Mouse (Mus musculus): ENCODE measurements around the gene Tgm4. TPM values are rescaled to one million over a fixed set of nuclear protein-coding genes. Genes with fewer than 3 reads are reported as not detected.

Tgm4 gene
- total RNA-seq (2021), result under 1 TPM; 0.38 to 0.49 TPM
- long read RNA-seq, experiment 1, result 0 reads
- long read RNA-seq, experiment 2, result 0 reads

DNA sequence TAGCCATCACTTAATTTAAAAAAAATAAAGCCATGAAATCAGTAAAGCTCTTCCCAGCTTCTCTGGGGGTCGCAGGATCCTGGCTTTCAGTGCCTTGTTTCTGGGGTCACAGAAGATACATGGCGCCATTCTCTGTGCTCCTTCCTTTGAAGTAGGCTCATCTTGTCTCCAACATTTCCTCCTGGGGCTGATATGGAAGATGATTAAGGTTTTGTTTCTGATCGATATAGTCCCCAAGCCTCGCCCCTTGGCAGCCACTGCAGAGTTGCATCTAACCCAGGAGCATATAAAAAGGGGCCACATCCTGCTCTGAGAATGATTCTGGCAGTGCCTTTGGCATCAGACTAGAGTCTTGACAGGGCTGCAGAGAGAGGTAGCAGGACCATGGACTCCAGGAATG is at the start of gene Tgm4:
Gene Tgm4 (plus strand): TSS at position 301 of the 400 bp plus-strand sequence.
- DNase-seq, result no peak

DNA sequence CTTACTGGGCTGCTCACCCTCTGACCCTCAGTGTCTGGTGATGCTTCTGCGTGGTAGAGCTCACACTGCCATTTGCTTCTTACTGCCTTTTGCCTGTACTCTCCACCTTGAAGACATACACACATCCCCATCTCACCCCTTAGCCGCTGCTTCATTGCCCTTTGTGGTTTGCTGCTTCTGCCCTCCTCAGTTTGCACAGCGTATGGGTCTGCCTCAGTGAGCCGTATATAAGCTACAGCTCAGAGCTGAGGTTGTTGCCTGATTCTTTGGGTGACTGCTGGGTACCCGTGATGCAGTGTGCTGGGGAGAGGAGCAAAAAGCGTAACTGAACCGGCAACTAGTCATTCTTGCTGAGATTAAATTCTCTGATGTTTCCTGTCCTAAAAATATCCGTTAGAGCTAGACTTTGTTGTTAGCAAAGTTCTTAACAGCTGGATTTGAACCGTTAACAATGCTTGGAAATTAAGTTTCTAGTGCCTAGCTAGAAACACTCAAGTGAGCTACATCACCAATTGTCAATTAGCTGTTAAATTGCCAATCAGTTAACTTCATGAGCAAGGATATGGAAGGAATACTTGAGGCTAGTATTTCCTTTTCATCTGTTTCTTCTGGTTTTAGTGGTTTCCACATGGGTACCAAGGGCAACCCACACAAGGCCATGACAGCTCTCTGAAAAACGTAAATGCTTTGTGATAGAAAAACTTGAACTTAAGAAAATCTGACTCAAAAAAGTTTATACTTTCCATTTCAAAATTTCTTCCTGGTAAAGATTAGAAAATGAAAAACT is 35.9 kb upstream of the Tgm4 start:
- no peak for DNase-seq

DNA sequence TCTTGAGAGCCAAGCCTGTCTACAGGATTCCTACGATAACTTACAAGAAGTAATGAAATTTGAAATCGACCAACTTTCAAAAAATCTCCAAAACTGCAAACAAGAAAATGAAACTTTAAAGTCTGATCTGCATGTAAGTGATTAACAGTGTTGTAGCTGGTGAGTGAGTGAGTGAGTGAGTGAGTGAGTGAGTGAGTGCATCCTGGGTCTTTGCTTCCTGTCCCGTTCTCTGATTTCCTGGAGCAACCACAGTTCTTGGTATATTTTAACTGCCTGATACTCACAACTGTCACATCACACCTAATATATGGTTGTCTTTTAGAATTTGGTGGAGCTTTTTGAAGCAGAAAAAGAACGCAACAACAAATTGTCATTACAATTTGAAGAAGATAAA is 35.3 kb upstream of the Tgm4 start:
- no peak for DNase-seq

DNA sequence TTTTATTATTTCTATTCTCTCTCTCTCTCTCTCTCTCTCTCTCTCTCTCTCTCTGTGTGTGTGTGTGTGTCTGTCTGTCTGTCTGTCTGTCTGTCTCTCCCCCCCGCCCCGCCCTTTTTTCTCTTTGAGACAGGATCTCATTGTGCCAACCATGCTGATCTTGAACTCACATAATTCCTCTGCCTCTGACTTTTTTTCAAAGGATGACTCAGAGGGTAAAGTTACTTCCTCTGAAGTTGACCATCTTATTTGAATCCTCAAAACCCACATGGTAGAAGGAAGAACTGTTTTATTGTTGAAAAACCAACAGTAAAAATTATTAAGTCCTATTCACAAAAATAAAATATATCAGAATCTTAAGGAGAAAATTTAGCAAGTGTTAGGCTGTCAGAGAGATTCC is 29.8 kb upstream of the Tgm4 start:
- DNase-seq, result no peak

DNA sequence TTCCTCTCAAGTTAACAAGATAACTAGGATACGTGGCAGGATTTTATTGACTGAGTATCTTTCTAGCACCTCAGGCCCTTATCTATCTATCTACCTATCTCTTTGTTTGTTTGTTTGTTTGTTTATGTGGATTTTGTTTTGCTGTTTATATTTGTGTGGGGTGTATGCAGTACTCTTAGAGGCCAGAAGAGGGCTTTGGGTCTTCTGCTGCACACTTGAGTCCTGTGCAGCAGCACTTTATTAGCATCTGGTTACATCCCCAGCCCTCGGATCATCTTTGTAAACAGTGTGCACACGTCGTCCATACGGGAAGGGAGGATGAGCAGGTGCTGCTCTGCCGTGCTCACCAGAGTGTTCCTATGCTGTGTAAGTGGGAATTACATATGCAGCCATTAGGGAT is 28.5 kb upstream of the Tgm4 start:
- DNase-seq, result no peak

DNA sequence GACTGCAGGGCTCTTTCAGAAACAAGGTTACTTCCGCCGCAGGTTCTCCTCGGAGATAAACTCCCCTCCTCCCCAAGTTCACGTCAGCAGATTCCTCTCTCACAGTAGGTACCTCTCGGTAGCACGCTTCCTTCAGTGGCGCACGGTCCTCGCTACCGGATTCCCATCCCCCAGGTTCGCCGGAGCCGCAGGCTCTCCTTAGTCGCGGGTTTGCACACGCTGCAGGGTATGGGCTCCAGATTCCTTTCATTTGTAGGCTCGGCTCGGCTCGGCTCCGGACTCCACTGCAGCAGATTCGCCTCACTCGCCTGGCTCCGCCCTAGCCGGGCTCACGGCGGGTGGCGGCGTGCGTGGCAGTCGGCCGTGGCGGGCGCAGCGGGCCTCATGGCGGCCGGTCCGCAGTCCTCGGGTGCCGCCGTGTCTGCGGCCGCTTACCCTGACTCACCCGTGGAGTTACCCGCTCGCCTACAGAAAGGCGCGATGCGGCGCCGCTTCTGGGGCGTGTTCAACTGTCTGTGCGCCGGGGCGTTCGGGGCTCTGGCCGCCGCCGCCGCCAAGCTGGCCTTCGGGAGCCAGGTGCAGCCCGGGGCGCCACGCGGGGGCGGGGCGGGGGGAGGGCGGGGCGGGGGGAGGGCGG is 13.4 kb upstream of the Tgm4 start, which contains the start of gene Tmem42:
Gene Tmem42 (plus strand): TSS at position 332 of the 637 bp plus-strand sequence.
- DNase-seq, result peak; percentile 81

DNA sequence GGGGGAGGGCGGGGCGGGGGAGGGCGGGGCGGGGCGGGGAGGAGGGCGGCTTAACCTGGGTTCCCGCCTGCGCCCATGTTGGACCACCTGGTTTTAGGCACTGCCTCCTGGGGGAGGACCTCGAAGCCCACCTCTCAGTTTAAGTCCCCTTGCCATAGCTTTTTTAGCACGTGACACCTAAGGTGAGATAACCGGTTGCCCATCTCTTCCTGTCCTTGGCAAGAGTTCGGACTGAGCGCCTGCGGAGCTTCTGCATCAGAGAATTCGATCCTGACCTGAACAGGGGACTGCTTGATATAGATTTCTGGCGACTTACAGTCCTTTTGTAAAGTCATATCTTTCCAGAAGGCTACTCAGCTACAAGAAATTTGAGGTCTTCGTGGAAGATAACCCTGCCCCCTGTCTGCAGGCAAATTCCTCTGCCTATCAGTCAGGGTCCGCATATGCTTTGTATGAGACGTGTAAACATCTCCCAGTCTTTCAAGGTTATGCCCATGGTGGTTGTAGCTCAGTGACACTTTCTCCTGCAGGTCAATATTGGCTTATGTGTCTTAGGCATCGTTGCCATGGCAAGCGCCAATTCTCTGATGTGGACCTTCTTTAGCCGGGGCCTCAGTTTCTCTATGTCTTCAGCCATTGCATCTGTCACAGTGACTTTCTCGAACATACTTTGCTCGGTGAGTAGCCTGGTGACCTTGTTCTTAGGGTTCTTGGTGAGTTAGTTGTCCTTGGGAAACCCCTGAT is 12.7 kb upstream of the Tgm4 start:
- no peak for DNase-seq

DNA sequence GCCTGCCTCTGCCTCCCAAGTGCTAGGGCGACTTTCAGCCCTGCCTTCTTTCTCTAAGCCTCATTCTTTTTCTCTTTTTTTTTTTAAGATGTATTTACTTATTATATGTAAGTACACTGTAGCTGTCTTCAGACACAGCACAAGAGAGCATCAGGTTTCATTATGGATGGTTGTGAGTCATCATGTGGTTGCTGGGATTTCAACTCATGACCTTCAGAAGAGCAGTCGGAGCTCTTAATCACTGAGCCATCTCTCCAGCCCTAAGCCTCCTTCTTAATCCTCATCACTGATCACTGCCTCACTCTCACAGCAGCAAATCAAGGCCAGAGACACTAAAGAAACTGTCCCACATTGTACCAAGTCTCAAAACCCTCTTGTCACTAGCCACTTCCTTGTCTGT is 10.3 kb upstream of the Tgm4 start:
- no peak for DNase-seq

DNA sequence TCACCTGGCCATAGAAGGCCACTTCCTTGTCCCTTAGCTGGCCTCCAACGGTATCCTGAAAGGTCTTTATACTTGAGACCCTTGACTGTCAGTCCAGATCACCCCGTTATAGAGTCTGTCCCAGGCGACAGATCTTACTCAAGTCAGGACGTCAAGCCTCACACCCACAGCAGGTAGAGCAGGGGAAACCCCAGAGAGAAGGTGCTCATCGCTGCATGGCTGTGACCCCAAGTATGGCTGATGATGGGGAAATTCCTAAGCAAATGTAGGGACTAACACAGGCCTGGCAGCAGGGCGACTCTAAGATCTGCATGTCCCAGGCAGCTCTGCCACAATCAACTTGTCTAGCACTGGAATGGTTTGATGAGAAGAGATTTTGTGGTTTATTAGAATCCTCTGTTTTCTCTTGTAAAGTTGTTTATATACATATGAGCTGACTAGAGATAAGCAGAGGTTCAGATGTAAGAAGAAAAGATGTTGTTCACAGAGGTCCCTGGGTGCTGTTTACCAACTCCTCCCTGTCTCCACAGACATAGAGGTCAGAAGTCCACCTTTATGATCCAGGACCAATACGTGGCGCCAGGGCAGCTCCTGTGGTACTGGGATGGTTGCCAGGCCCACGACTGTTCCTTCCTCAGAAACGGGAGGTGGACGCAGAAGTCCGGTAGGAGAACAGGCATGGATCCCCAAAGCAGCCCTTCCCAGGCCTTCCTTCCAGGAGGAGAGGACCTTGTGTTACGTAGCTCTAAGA is 2.9 kb upstream of the Tgm4 start:
- DNase-seq, result no peak

DNA sequence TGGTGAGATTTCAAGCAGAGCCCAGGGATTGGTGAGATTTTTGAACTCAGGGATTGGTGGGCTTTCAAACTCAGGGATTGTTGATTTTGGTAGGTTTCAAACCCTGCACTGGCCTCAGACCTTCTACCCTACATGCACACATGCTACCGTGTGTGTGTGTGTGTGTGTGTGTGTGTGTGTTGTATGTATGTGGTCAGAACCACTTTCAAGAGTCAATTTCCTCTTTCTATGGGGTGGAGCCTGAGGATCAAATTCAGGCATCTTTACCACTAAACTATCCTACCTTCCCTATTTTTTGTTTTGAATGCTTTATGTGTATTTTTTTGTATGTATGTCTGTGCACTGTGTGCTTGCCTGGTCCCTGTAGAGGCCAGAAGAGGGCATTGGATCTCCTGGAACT is 13.1 kb downstream of the Tgm4 start:
- DNase-seq, result no peak

DNA sequence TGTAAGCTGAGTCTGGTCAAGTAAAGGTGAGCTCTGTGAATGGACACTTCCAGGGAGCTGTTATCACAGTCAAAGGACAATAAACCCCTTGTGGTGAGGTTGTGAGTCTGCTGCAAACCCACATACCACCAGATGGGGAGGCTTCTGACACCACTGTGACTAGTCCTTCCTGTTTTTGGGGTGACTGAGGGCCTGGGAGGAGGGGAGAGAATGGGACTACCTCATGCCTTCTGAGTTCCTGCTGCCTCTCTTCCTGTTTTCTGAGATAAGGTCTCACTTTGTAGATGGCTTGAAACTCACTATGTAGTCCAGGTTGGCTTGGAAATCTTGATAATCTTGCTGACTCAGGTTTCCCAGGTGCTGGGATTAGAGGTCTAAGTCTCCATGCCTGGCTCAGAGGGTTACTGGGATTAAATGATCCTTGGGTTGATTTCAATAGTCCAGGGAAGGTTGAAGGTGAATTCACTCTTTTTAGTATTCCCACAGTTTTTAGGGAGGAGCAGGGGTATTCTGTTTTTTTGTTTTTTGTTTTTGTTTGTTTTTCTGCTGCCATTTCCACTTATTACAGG is 24.3 kb downstream of the Tgm4 start:
- no peak for DNase-seq

DNA sequence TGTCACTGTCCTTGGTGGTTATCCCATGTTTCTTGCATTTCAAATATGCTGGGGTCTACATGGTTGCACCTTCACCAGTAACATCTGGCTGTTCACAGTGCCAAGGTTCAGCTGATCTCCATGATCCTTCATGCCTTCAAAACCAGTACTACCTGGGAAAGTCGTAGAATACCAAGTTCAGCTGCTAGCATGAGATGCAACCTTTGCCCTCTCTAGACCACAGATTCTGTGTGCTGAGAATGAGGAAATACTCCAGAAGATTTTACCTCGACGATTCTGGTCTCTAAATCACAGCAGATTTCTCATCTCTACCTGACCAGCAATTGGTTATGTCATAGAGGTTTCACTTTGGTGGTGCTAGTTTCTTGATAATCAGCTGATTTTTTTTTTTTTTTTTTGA is 25.6 kb downstream of the Tgm4 start:
- DNase-seq, result no peak

DNA sequence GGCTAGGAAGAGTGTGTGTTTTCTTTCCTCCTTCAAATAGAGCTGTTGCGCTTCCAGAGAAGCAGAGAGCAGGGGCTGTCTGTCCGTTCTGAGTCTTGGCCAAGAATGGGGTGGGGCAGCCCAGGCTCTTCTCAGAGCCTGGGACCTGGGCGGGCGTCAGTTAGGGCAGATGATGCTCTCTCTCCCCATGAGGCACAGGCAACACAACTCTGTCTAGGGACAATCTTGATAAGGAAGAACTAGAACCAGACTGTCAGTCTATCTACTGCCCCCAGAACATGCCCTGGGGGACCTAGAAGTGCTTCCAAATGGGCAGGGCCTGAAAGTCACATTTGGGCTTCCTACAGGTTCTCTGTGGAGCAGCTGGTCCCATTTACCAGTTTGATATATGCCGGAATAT is 44.6 kb downstream of the Tgm4 start:
- DNase-seq, result no peak

DNA sequence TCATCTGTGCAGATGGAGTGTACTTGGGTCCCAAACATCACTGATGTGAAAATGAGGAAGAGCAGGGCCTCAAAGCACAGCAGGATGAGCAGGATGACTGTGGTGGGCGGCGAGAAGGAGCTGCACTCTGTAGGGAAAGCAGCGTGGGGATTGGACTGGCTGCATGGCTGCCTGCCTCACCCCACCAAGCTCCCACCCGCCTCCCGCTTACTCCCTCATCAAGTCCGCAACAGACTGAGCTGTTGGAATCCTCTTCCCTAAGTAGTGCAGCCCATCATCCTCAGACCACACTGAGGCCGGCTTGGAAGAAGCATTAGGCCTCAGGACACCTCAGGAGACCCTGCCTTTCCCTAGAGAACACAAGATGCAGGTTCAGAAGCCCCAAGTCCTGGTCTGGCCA is 45.8 kb downstream of the Tgm4 start:
- DNase-seq, result no peak

DNA sequence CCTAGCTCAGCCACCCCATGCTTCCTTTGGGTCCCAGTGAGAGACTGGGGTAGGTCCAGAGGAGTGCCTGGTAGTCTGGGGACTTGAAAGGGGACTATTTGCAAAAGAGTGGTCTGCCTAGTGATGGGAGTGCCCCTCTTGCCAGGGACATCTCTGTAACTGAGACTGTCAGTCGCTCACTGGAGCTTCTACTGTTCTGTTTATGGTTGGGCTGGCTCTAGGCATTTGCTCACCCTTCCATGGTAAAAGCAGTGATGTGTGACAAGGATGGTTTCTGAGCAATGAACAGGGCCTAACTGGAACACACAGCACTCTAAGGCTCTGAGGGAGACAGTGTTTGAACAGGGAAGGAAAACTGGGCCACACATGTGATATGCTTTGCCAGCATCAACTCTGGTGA is 46.3 kb downstream of the Tgm4 start:
- no peak for DNase-seq

DNA sequence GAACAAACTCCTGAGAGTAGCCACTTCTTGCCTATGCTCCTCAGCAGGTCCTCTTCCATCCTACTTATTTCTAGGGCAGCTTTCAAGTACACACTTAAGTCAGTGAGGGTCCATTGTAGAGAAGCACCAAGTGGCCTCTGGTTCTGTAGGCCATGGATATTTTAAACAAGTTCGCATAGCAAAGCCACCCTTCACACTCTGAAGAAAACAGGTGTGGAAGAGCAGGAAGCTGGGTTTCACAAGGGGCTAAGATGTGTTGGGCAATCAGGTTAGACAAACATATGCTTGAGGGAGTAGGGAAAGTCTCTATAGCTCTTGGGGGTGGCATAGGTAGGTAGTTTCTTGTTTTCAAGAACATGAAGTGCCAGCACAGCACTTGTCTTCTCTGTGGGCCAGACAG is 50.8 kb downstream of the Tgm4 start:
- no peak for DNase-seq

DNA sequence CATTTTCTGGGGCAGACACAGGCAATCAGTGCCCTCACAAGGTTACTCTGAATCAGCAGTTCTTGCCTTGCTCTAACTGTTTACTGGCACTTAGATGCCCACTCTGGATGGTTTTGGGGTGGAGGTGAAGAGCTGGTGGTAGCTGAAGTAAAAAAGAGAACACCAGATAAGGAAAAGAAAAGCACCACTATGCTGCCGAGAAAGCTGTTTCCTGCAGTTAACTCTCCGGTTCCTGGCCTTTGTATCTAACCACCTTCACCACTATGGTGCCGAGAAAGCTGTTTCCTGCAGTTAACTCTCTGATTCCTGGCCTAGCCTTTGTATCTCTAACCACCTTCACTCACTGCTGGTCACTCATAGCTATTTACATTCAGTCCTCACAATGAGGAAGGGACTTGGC is 53.0 kb downstream of the Tgm4 start:
- DNase-seq, result no peak

DNA sequence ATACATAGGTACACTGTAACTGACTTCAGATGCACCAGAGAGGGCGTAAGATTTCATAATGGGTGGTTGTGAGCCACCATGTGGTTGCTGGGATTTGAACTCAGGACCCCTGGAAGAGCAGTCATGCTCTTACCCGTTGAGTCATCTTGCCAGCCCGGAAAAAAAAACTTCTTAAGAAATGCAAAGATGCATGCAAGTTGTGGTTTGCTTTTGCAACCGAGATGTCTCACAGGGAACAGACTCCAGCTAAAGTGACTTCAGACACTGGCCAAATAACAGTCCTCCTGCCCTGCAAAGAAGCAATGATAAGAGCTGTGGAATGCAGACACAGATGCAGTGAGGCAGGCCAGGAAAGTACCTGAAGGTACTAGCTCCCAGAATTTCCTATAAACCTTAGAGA is 56.3 kb downstream of the Tgm4 start:
- DNase-seq, result no peak

DNA sequence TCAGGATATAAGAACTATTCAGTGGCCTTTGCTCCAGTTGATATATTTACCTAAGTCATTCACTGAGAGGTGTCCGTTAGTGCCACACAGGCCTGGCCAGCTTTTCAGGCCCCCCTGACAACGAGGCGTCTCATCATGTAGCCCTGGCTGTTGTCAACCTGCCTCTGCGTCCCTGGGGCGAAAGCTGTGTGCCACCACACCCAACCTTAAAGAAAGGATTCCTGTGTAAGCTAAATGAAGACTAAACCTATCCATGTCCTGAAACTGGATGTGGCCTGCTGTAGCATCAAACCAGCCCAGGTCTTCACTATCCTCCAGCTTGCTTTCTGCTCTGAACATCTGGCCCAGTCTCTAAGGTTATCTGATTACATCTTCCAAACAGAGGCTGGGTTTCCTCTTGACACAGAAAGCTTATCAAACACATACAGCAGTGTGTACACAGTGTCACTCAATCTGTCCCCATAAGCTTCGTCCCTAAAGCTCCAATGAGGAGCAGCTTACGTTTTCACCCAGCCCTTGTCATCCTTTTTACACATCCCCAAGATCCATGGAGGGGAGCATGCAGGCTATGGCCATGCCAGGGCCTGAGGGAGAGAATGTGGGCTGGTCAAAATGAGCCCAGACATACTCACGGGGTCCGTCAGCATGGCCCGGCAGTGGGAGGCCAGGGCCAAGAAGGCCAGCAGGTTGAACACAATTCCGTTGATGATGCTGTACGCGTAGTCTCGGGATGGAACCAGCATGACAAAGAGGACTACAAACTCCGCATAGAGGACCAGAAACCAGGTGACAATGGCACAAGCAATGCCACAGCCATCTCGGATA is 65.3 kb downstream of the Tgm4 start:
- DNase-seq, result no peak

DNA sequence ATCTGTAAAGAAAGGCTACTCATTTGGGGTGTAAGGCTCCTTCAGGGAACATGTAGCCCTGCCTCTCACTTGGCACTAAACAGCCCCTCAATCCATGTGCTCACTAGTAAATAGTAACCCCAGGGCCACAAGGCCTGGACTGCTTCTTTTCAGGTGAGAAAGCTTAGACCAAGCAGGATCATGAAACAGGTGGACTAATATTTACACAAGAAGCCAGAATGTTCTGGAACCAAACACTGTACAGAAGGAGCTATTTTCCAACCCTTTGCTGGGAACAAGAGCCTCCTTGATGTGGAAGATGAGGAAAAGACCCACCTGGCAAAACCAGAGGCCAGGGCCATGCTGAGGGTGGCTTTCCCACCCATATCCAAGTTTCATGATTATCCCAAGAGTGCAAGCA is 68.9 kb downstream of the Tgm4 start:
- no peak for DNase-seq

DNA sequence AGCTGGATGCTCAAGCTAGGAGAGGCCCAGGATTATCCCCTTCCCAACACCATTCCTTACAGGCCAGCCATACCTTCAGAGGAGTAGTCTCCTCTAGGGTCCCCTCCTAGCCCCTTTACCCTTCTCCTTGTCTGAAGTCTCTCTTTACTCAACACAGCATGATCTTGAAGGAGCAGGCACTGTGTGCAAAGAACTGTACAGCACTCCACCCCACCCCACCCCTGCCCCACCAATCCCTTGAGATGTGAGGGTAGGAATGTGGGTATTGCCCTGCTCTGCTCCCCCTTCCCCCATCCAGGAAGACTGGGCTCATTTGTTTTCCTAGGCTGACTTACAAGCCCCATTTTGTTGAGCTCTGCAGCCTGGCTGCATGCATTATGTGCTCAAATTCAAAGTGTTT is 69.8 kb downstream of the Tgm4 start:
- no peak for DNase-seq

All from gastrocnemius, postnatal 10 days (tissue).